Comparison of ENCODE assay signal across 8 mouse cellular contexts in the genomic region with DNA sequence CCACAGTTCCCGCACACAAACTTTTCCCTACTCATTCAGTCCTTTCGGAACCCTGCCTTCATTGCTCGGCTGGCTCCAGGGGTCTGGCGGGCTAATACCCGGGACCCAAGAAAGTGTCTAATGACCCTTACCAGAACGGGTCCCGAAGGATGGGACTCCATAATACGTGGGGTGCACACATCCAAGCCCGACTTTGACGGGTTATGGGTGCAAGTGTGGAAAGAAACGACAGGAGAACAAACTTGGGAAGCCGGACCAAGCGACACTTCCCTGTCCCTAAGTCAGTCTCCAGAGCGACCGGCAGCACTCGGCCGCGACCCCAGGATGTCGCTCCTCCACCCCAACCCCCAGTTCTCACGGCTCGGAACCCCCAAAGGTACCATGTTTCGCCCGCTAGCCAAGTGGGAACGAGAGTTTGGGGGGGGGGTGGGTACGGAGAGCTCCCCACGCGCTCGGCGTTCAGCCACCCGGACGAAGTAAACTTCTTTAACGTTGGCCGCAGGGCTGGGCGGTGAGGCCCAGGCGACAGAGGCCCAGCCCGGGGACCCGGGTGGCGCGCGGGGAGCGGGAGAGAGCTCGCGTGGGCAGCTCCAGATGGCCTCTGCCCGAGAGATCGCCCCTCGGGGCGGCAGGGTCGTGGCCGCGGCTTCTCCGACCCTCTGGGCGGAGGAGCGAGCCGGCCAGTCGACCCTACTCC. TPM values are rescaled to one million over a fixed set of nuclear protein-coding genes. Genes with fewer than 3 reads are reported as not detected.
DNase-seq lines count a peak whose midpoint lies in the region; ATAC-seq and TF ChIP-seq lines count a peak whose summit lies in the region.

No protein-coding gene starts in this region.

- peaks cover 10% of the 10 kb centered on the region; the same call in 1 of the 2 replicates for H3K27me3 ChIP-seq in cerebellum, adult 2 months (ENCODE audit: control insufficient read depth, insufficient read depth, low read length)
- H3K27me3 ChIP-seq in heart, postnatal 0 days (ENCODE audit: control insufficient read depth, insufficient read depth, low read length), result peaks cover 94% of the 10 kb centered on the region
- peaks cover 25% of the 10 kb centered on the region for H3K27me3 ChIP-seq in midbrain, embryonic 10.5 days (ENCODE audit: low read depth, poor library complexity, severe bottlenecking)

- ATAC-seq in heart, postnatal 0 days (ENCODE audit: insufficient read depth, low read depth), result peak; percentile 21; the same call in 1 of the 2 replicates
- no peak for ATAC-seq in cerebellum, adult (ENCODE audit: insufficient number of reproducible peaks, low FRiP score, low TSS enrichment)

- no peaks in the 10 kb centered on the region for H3K36me3 ChIP-seq in heart, postnatal 0 days (replicated peaks; ENCODE audit: control insufficient read depth, insufficient read depth, low read length)
- no peaks in the 10 kb centered on the region for H3K36me3 ChIP-seq in midbrain, embryonic 10.5 days

- DNase-seq in cerebellum, adult 2 months, result no peak
- DNase-seq in cerebellum, adult 11-12 months, result no peak
- peak; percentile 49 for DNase-seq in Muller cell, postnatal 12 days (ENCODE audit: inconsistent ontology term)
- no peak for DNase-seq in heart, postnatal 0 days (ENCODE audit: low spot score)
- DNase-seq in midbrain, embryonic 10.5 days (ENCODE audit: low spot score), result peak; percentile 70
- DNase-seq in B cell, adult 2 months, result no peak
- no peak for DNase-seq in cerebellum, adult 9-10 months

- no peak for TF ChIP-seq EP300 in heart, postnatal 0 days (IDR thresholded peaks at IDR 0.05; ENCODE audit: low read depth)

- peak overlapping the region; percentile 34; the same call in 1 of the 2 replicates for H3K27ac ChIP-seq in cerebellum, adult 2 months (ENCODE audit: insufficient read depth, low read length)
- H3K27ac ChIP-seq in heart, postnatal 0 days (ENCODE audit: low read depth), result peak overlapping the region; percentile 55
- peak overlapping the region; percentile 99 for H3K27ac ChIP-seq in midbrain, embryonic 10.5 days (replicated peaks)

- no peaks in the 10 kb centered on the region for H3K9me3 ChIP-seq in heart, postnatal 0 days (replicated peaks; ENCODE audit: control insufficient read depth, low read length)
- H3K9me3 ChIP-seq in midbrain, embryonic 10.5 days (replicated peaks), result no peaks in the 10 kb centered on the region

- under 1% methylated on average over 55 of the region's 55 CpGs for WGBS in cerebellum, adult 2 months
- 1% methylated on average over 55 of the region's 55 CpGs for WGBS in heart, postnatal 0 days
- WGBS in midbrain, embryonic 10.5 days, result under 1% methylated on average over 55 of the region's 55 CpGs

- peak overlapping the region; percentile 27 for H3K4me3 ChIP-seq in cerebellum, adult 2 months (replicated peaks; ENCODE audit: insufficient read depth, low read depth, low read length)
- H3K4me3 ChIP-seq in heart, postnatal 0 days (ENCODE audit: low read depth, low read length), result peak overlapping the region; percentile 53
- peak overlapping the region; percentile 94 for H3K4me3 ChIP-seq in midbrain, embryonic 10.5 days

- H3K4me1 ChIP-seq in cerebellum, adult 2 months (ENCODE audit: control insufficient read depth, insufficient read depth, low read length), result no peaks in the 10 kb centered on the region
- peaks cover 18% of the 10 kb centered on the region; the same call in 1 of the 2 replicates for H3K4me1 ChIP-seq in heart, postnatal 0 days (ENCODE audit: control insufficient read depth, insufficient read depth)
- peaks cover 79% of the 10 kb centered on the region for H3K4me1 ChIP-seq in midbrain, embryonic 10.5 days

- no peak for TF ChIP-seq CTCF in cerebellum, adult 2 months (IDR thresholded peaks at IDR 0.05; ENCODE audit: borderline replicate concordance, insufficient read depth, low read depth, low read length)
- TF ChIP-seq CTCF in heart, postnatal 0 days (IDR thresholded peaks at IDR 0.05; ENCODE audit: low read depth), result no peak

- no peak for TF ChIP-seq POLR2A in cerebellum, adult 2 months (IDR thresholded peaks at IDR 0.05; ENCODE audit: borderline replicate concordance, insufficient read depth, low read length)

- peak overlapping the region; percentile 49; the same call in 1 of the 2 replicates for H3K9ac ChIP-seq in heart, postnatal 0 days (replicated peaks; ENCODE audit: low read depth, low read length)

- peak overlapping the region; percentile 89 for H3K4me2 ChIP-seq in heart, postnatal 0 days (ENCODE audit: low read depth, low read length)

RNA-seq across cellular contexts. Expression of gene Sall1, which starts 2.4 kb away (rescaled TPM):
- 6.5 and 8.2 TPM in 2 replicates for polyA plus RNA-seq in cerebellum, adult 2 months (2012; rRNA removed)
- total RNA-seq in heart, postnatal 0 days (2014; rRNA removed; ENCODE audit: low replicate concordance), result 2.3 and 3.9 TPM in 2 replicates
- polyA plus RNA-seq in heart, postnatal 0 days (2015; fragmentation: Nextera tagmentation; extraction: Ambion mirVana), result 1.6 and 2.0 TPM in 2 replicates
- 15.3 and 17.5 TPM in 2 replicates for polyA plus RNA-seq in midbrain, embryonic 10.5 days (2016; fragmentation: Nextera tagmentation; extraction: Ambion mirVana)

Comparison
In these comparisons a context has a peak if more than half of its experiments do, and no peak if none do; other contexts are left out.
1. DNase-seq: peak in Muller cell, postnatal 12 days (single experiment) and midbrain, embryonic 10.5 days (single experiment); none in cerebellum, adult 2 months (0 of 2), cerebellum, adult 11-12 months (single experiment), heart, postnatal 0 days (single experiment), B cell, adult 2 months (0 of 2) and cerebellum, adult 9-10 months (single experiment).
2. H3K27ac ChIP-seq: peak in every context shown above with its lines; median percentile 99 in midbrain, embryonic 10.5 days; 55 in heart, postnatal 0 days; 34 in cerebellum, adult 2 months.
3. H3K4me3 ChIP-seq: peak in every context shown above with its lines; median percentile 94 in midbrain, embryonic 10.5 days; 53 in heart, postnatal 0 days; 27 in cerebellum, adult 2 months.